Mouse (Mus musculus) NIH3T3 (cell line): ENCODE data around the gene Saa2.
A peak's percentile ranks its signal among the peaks of the same experiment; 100 is the strongest.
"Not testable (repeated sequence)": the region's sequence is repeated elsewhere in the genome, so short reads cannot be mapped to it uniquely, and the experiment has no call there.

Experiments
- DNase-seq: peaks from one replicate; pipeline ENCODE4 v3.0.0-alpha.2; 2012; ENCODE audit warnings: low read depth

Saa2 gene

DNA sequence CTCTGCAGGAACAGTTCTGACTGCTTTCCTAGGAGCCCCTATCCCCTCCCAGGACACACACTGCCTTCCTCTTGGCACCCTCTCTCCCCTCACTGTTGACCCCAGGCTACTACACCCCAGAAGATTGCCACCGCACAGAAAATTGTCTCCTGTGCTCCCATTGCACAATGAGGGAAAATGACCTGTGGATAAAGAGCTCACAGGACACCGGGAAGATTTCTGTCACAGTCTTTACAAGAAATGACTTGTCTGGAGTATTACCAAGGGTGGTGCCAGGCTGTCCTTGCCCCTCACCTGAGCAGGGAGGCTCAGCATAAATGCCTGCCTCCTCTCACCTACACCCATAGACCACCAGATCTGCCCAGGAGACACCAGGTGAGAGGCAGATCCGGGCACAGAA is at the start of gene Saa2:
Gene Saa2, plus strand, starts transcription at position 301 of the 400 bp plus-strand sequence.
- DNase-seq, result no peak

DNA sequence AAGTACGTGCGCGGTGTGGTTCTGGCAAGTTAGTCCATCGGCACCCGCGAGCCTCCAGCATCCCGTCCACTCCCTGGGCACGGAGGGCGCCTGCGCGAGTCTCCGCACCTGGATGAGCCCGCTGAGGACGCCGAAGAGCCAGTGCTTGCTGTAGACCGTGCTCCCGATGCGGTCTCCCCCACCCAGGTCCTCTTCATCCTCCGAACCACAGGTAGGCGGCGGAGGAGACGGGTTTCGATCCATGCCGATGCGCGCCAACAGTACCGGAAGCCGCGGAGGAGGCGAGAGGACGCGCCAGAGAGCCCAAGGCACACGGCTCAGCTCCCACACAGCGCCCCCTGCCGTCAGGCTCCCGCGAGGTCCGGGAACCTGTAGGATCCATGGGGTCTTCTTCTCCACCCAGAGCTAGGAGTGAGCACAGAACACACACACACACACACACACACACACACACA is 41.2 kb upstream of the Saa2 start, which contains the start of gene Saal1:
Gene Saal1, minus strand, starts transcription at position 291 of the 455 bp plus-strand sequence.
- peak; percentile 96 for DNase-seq

DNA sequence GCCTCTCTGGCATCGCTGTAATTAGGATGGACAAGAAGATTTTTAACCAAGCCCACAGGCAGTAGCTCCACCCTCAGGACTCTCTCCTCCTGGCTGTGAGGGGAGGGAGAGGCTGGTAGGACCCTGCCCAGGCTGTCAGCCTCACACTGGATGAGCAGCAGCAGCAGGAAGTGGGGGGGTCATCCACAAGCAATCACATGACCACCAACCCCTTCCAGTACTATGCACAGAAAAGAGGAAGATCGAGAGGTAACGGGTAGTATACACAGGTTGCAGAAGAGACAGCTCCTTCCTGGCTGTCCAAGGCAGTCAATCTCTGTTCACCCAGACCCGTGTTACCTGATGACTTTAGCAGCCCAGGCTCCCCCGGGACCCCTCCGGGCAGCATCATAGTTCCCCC is 39.3 kb upstream of the Saa2 start:
- DNase-seq, result no peak

DNA sequence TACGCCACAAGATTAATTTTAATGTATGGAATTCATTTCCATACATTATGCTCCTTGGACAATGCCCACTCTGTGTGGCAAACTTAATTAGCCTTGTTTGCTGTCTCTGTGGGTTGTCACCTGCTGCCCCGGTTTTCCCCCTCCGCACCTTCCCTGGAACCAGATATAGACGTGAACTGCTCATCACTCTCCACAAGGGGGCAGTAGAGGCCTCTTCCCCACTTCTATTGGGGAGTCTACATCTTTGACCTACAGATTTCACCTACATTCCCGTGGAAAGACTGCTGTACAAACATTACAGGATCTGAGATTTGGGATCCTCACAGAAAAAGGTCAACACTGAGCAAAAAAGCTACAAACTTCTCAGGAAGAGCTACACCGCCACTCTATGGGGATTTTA is 37.1 kb upstream of the Saa2 start:
- peak; percentile 81 for DNase-seq

DNA sequence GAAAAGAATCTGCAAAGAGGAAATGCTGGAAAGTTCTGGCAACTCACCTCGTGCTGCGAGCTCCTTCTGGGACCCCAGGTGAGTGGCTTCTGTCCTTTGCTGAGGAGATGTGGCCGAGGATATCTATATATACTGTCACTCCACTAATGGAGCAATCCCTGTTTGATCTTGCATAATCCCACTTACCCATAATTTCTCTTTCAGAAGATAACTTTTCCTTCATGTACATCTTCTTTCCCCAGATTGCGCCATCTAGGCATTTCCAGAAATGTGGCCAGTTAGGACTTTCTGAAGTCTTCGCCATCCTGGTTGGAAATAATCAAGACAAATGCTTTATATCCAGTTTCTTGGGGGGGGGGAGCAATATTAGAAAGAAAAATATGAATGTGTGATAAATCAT is 36.0 kb upstream of the Saa2 start, which contains the start of gene Saa3:
Gene Saa3, minus strand, starts transcription at position 101 of the 400 bp plus-strand sequence.
- DNase-seq, result no peak

DNA sequence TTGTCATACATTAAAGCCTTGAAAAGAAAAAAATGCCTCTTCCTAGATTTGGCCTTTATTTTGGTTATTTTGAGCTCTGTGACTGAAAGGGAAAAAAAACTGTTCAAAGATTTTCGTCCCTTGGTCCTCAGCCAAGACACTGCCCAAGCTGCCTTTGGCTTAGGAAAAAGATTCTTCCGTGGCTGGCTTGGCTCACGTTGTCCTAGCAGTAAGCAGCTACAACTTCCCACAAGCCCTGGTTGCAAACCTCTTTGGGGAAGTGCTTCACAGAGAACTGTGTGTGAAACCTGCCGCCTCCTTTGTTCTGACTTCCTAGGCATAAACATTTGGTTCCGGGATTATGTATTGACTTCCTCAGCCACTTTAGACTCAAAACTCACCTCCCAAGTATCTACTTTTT is 34.7 kb upstream of the Saa2 start:
- DNase-seq, result peak; percentile 72

DNA sequence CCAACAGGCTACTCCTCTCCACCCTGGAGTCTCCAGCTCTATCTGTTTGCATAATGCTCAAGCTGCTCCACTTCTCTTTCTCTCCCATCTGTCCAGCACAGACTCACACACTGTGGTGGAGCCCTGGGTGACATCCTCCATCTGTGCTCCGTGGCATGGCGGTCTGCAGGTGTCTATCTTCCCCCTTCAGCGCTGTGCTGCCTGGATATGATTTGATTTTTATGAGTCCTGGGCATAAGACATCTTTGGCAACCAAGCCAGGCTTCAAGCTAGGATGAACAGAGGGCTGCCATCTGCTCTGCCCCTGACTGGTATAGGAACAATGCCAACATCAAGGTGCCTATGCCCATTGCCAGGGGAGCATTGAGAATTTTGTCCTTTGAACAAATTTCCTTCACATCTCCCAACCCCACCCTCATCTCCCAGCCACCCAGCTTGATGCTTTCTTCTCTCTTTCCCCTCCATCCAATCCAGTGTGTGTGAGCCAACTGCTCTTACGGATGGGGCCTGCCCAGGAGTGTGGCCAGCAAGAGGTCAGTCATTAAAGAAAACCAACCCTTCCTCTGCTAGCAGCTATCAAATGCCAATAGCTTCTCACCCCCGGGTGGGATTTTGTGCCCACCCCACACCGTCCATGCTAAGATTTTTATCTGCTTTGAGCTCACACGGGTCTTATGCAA is 32.9 kb upstream of the Saa2 start:
- DNase-seq, result no peak

DNA sequence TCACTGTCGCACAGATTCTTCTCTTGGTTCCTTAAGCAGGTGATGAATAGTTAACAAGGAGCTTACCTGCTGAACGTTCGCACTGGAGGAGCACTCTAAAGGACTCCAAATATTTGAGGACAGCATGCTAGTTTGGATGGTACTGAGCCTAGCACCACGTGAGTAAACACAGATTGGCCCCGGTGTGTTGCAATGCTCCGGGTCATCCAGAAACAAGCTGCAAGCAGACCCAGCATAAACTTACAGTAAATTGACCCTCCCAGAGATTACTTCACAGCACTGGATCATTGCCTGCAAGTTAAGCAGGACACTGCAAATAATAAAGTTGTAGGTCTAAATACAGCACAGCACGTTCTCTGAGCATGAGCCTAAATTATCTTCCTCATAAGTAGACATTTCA is 32.1 kb upstream of the Saa2 start:
- DNase-seq, result peak; percentile 85

DNA sequence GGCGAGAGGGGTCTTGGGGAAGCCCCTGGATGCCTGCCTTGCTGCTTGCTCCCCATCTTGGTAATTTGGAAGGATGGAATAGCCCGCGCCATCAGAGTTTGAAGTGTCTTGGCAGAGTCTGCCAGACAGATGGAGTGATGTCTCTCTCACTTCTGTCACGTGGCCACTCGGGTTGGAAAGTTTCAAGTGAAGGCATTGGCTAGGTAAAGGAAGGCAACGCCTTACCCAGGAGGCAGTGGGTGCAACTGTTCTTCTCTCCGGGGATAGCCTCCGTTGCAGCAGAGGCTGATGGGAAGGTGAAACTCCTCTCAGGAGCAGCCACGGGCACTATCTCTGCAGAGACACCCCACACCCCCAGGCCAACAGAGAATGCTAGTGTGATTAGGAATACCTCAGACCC is 31.1 kb upstream of the Saa2 start:
- peak; percentile 9 for DNase-seq

DNA sequence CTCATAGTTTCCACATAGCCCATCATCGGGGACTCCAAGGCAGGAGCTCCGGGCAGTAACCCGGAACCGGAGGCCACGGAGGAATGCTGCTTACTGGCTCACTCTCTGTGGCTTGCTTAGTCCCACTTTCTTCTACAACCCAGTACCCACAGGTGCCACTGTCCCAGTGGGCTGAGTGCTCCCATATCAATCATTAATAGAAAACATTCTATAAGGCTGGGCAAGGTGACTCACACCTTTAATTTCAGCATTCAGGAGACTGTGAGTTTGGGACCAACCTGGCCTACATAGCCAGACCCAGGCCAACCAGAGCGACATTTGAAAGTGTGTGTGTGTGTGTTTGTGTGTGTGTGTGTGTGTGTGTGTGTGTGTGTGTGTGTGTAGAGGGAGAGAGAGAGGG is 28.2 kb upstream of the Saa2 start:
- DNase-seq, result no peak

DNA sequence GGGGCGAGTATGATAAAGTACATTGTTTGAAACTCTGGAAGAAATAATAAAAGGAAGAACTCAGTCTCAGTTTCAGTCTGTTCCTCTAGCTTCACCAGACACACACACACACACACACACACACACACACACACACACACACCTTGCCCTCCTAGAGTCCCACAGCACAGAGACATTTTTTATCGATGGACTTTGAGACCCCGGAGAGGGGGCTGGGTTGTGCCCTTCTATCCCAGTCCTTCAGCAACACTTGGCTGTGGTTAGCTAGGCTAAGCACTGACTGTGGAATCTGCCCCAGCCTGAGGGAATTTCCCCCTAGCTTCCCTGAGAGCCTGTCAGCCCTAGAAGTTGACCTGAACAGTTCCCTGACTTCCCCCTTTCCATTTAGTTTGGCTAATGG is 27.7 kb upstream of the Saa2 start:
- no peak for DNase-seq

DNA sequence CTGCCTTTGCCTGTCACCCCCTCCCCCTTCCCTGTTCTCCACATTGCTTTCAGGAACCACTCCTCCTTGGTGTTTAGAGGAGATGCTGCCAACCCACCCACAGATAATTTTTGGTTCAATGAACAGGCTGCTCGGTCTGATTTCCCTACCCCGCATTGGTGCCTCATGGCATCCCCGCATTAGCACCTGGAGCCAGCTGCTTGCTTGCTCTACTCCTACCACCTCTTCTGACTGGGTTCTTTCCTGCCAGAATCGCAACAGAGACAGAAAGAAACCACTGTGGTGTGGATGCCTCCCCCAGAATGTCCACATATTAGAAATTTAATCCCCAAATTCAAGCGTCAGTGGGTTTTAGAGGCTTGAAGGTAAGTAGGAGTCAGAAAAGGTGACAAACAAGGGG is 27.2 kb upstream of the Saa2 start:
- no peak for DNase-seq

DNA sequence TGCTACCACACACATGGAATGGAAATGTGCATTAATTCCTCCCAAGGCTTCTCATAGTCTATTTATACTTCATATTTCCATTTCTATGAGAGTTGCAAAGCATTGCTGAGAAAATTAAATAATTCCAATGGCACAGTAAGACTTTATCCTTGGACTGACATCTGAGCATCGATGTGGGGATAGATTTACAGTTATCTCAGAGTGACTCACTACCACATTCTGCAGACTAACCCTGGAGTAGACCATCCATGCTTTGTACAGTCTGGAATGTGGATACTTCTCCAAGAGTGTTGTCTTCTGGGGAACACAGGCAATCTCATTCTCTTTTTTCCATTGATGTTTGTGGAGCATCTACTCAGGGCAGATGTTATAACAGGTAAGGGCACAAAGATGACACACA is 24.0 kb upstream of the Saa2 start:
- DNase-seq, result peak; percentile 6

DNA sequence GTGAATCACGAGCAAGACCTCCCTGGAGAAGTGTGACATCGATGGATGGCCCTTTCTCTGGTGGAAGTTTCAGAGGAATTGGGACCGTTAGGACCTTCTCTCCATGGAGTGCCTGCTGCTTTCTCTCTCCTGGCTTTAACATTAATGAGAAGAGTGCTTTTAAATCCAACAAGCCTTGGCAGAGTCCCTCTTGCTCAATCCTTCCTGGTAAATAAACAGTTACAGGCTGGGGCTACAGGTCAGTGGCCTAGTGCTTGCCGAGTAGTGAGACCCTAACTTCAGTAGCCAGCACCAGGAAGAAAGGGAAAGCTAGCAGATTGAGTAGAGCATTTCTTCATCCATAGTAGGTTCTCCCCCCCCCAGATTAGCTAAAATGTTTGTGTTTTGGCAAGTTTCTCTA is 19.1 kb upstream of the Saa2 start, which contains the start of gene Saa4:
Gene Saa4, minus strand, starts transcription at position 146 of the 400 bp plus-strand sequence.
- no peak for DNase-seq

DNA sequence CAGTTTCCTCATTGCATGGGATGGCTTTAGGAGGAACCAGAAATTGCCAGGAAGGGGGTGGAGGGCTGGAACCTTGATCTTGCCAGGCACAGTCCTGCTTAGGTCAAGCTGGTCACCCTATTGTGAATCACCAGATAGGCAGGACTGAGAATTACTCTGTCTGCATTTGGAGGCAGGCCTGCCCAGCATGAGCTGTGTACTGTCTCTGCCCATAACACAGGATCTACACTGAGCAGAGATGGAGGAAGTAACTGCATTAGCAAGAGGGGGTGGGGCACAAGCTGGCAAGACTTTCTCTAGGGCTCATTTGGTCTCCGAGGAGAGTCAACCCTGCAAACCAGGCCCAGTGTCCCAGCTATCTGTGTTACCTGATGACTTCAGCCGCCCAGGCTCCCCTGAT is 16.6 kb upstream of the Saa2 start:
- DNase-seq, result no peak

DNA sequence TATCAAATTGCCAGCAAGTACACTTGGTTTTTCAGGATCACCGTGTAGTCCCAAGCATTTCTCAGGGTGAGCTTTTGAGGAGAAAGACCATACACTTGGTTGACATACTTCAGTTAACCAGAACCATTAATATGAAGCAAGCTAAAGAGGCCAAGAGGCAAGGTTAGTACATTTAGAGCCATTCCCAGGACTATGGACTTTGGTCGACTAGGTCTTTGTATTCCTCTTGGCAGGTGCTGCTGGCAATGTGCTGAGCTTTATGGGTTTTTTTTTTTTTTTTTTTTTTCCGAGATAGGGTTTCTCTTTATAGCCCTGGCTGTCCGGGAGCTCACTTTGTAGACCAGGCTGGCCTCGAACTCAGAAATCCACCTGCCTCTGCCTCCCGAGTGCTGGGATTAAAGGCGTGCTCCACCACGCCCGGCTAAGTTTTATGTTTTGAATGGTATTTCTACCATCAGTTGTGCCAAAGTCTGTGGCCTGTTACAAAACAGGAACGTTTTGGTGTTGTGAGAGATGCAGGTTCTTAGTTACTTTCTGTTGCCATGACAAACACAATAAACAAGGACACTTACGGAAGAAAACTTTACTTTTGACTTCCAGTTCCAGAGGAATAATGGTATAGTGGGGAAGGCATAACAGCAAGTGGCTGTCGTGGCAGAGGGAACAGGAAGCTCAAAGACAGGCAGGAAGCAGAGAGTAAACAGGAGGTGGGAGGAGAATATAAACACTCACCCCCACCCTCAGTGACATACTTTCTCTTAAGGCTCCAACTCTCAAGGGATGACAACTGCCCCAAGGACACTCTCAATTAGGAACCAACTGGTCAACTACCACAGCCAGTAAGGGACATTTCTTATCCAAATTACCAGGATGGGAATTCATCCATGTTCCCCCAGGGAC is 12.8 kb upstream of the Saa2 start:
- no peak for DNase-seq

DNA sequence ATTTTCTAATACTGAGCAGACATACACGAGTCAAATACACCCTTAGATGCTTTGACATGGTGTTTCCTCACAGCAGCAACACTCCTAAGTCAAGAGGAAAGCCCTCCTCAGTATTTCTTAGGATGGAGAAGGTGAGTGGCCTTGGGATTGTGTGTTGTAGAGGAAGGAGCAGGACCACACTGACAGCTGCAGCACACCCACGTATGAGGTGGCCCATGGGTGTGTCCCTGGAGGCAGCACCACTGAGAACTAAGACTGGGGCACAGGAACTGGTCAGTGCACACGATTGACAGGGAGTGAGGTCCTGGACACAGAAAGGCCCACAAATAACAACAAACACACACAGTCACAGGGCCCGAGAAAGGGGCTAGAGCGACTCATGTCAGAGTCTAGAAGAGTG is 11.5 kb upstream of the Saa2 start:
- not testable (repeated sequence) for DNase-seq

DNA sequence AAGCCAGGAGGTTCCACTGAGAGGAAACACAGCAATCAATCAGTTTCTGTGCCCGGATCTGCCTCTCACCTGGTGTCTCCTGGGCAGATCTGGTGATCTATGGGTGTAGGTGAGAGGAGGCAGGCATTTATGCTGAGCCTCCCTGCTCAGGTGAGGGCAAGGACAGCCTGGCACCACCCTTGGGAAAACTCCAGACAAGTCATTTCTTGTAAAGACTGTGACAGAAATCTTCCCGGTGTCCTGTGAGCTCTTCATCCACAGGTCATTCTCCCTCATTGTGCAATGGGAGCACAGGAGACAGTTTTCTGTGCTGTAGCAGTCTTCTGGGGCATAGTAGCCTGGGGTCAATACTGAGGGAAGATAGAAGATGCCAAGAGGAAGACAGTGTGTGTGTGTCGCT is 8.7 kb upstream of the Saa2 start, which contains the start of gene Saa1:
Gene Saa1, minus strand, starts transcription at position 101 of the 400 bp plus-strand sequence.
- DNase-seq, result not testable (repeated sequence)

DNA sequence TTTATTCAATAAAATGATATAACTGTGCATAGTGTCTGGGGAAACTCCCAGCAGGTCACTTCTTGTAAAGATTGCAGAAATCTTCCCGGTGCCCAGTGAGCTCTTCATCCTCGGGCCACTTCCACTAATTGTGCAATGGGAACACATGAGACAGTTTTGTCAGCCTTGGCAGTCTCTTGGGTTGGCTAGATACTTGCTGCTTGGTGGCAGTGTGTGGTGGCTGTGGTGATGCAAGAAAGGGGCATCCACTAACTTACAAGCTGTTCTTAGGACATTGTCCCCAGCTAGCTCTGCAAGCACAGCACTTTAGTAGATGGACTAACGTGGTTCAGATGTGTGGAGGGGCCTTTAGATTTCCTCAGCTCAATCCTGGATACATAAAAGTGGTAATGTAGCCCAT is 5.8 kb upstream of the Saa2 start:
- DNase-seq, result no peak

DNA sequence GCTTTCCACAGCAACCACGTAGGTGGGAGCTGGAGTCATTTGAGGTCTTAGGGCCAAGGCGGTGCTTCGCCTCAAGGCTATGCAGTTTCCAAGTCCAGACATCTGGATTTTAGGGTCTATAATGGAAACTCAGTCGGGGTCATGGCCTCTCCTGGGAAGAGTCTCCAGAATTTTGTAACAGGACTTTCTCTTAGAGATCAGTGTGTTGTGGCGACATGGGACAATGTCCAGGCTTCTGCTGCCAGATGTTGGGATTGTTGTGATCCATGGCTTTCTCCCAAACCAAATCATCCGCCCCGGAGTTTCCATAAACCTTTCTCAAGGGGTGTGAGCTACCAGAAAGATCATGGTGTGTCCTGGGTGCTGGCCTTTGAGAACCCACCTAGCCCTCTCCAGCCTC is 5.2 kb upstream of the Saa2 start:
- DNase-seq, result no peak

DNA sequence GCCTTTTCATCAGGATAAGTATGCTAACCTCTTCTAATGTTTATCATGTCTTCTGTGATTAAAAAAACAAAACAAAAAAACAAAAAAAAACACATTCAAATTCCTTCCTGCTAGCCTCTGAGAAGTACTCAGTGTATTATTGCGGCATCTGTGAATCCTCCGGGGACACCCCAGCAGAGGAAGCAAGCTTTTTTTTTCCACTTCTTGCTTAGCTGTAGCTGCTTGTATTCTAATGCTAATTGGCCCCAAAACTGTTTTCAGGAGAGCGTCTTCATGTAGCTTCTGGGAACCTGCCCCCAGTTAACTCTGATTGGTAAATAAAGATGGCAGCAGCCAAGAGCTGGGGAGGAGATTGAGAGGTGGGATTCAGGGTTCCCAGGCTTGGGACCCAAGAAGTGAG is 3.1 kb upstream of the Saa2 start:
- DNase-seq, result peak; percentile 37

DNA sequence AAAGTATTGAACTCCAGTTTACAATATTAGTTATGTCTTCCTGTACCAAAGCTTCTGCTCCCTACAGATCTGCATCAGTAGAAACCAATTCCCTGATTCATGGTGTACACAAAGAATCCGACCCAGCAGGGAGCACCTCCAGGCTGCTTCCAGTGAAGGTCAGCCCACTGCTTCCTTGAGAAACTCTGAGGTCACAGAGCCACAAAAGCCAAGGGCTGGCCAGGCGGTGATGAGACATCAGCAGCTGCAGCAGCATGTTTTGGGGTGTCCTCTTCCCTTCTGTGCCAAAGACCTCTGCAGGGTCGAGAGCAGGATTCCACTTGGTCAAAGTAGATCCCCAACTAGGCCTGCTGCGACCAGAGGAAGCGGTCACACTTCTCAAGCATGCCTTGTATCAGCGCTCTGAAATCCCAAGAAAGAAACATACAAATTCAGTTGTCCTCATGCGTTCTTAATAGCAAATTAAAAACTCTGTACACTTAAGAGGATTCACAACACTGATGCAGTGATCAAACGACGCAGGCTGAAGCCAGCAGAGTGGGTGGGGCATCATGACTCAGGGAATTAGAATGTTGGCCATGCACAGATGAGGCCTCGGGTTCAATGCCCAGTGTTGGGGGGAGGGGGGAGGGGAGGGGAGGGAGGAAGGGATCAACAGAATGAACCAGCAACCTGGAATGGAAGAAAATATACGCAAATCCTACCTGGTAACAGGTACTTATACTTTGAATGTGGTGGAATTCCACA is 9.6 kb downstream of the Saa2 start:
- DNase-seq, result peak; percentile 65
